Mouse (Mus musculus) gastrocnemius, adult 8-10 months (tissue): ENCODE data around the gene Slc35b1. TPM values are rescaled to one million over a fixed set of nuclear protein-coding genes. Genes with fewer than 3 reads are reported as not detected.

Source experiments
- DNase-seq, 2 experiments: peaks; one replicate each; pipeline ENCODE4 v3.0.0; 2022; ENCODE audit warnings: low spot score in 2 of 2
- total RNA-seq, 4 experiments: library from RNA; stranded (reverse); gene quantifications; 2 replicates each; pipeline ENCODE4 v1.2.4; 2022

Slc35b1 gene
- total RNA-seq, 4 experiments from 2014 or later: 49.1 to 55.1 (median 51.9) TPM

- peak; percentile 87 to 94 for DNase-seq
These were observed 18.9 kb upstream of the Slc35b1 start for GRCm38 (mm10) chr11:95365596-95365995.

- DNase-seq: peak; percentile 21 to 37
These were observed 18.1 kb upstream of the Slc35b1 start for GRCm38 (mm10) chr11:95366280-95366897.

- no peak for DNase-seq
These were observed 17.3 kb upstream of the Slc35b1 start for GRCm38 (mm10) chr11:95367011-95367735.

- no peak for DNase-seq
These were observed 16.2 kb upstream of the Slc35b1 start for GRCm38 (mm10) chr11:95368231-95368823.

GRCm38 (mm10) chr11:95368871-95369270 lies 15.6 kb upstream of the Slc35b1 start:
- no peak for DNase-seq

GRCm38 (mm10) chr11:95369964-95370890 lies 14.3 kb upstream of the Slc35b1 start:
- DNase-seq: peak; percentile 66 to 77

GRCm38 (mm10) chr11:95371182-95371581 lies 13.3 kb upstream of the Slc35b1 start:
- no peak for DNase-seq

GRCm38 (mm10) chr11:95378926-95379325 lies 5.6 kb upstream of the Slc35b1 start:
- no peak for DNase-seq

GRCm38 (mm10) chr11:95379552-95379951 lies 4.9 kb upstream of the Slc35b1 start:
- no peak for DNase-seq

GRCm38 (mm10) chr11:95380711-95381110 lies 3.8 kb upstream of the Slc35b1 start:
- no peak for DNase-seq

- no peak for DNase-seq
These were observed 3.3 kb upstream of the Slc35b1 start for GRCm38 (mm10) chr11:95381146-95381545.

- peak; percentile 54 to 62 for DNase-seq
These were observed 1.0 kb upstream of the Slc35b1 start for GRCm38 (mm10) chr11:95383331-95383986.

- no peak for DNase-seq
These were observed 531 bp upstream of the Slc35b1 start for GRCm38 (mm10) chr11:95384004-95384318.

- no peak for DNase-seq
These were observed 455 bp downstream of the Slc35b1 start for GRCm38 (mm10) chr11:95384973-95385320.

- no peak for DNase-seq
These were observed 2.9 kb downstream of the Slc35b1 start for GRCm38 (mm10) chr11:95387354-95387753.

GRCm38 (mm10) chr11:95389006-95389405 lies 4.5 kb downstream of the Slc35b1 start:
- no peak for DNase-seq

GRCm38 (mm10) chr11:95390420-95390819 lies 5.9 kb downstream of the Slc35b1 start:
- DNase-seq: no peak

GRCm38 (mm10) chr11:95391201-95391600 lies 6.7 kb downstream of the Slc35b1 start:
- no peak for DNase-seq

GRCm38 (mm10) chr11:95391743-95392142 lies 7.3 kb downstream of the Slc35b1 start:
- peak; percentile 37 to 54 for DNase-seq

- peak; percentile 40 to 60 for DNase-seq
These were observed 7.8 kb downstream of the Slc35b1 start for GRCm38 (mm10) chr11:95392223-95392667.
